Mouse (Mus musculus) liver, postnatal 0 days (tissue): ENCODE data around the gene Dusp10. TPM values are rescaled to one million over a fixed set of nuclear protein-coding genes. Genes with fewer than 3 reads are reported as not detected.

ENCODE experiments used
- ATAC-seq: fragments of 200-750 bp; cut with Nextera tagmentation; 2 replicates; pipeline ENCODE4 v1.8.0; 2017; ENCODE audit warnings: mild to moderate bottlenecking, moderate library complexity
- DNase-seq: peaks from one replicate; pipeline ENCODE4 v3.0.0-alpha.2; 2016
- H3K27ac ChIP-seq: fragments of 300-500 bp; sonication (generic); 2 replicates; pipeline ENCODE4 v1.5.1; 2014; ENCODE audit warnings: antibody characterized with exemption, moderate library complexity, mild to moderate bottlenecking, low read depth
- H3K27me3 ChIP-seq: fragments of 300-500 bp; sonication (generic); 2 replicates; pipeline ENCODE4 v1.6.1; 2014; ENCODE audit warnings: low read length, control low read depth, mixed read lengths; ENCODE audit not compliant: insufficient read depth
- H3K36me3 ChIP-seq: fragments of 300-500 bp; sonication (generic); replicated peaks from 2 replicates; pipeline ENCODE4 v1.6.1; 2014; ENCODE audit warnings: mild to moderate bottlenecking, control low read depth, low read length, moderate library complexity, mixed read lengths; ENCODE audit not compliant: insufficient read depth
- H3K4me1 ChIP-seq: fragments of 300-500 bp; sonication (generic); 2 replicates; pipeline ENCODE4 v1.6.1; 2014; ENCODE audit warnings: antibody characterized with exemption, mild to moderate bottlenecking, control low read depth; ENCODE audit not compliant: insufficient read depth
- H3K4me2 ChIP-seq: fragments of 300-500 bp; sonication (generic); 2 replicates; pipeline ENCODE4 v1.6.1; 2014; ENCODE audit warnings: low read depth, mild to moderate bottlenecking, low read length, moderate library complexity, mixed read lengths
- H3K4me3 ChIP-seq: fragments of 300-500 bp; sonication (generic); 2 replicates; pipeline ENCODE4 v1.5.1; 2014; ENCODE audit warnings: low read depth, low read length
- H3K9ac ChIP-seq: fragments of 300-500 bp; sonication (generic); replicated peaks from 2 replicates; pipeline ENCODE4 v1.6.1; 2014; ENCODE audit warnings: mild to moderate bottlenecking, moderate library complexity
- H3K9me3 ChIP-seq: fragments of 300-500 bp; sonication (generic); 2 replicates; pipeline ENCODE4 v1.6.1; 2016; ENCODE audit warnings: mild to moderate bottlenecking, control low read depth, low read length, mixed read lengths
- CTCF ChIP-seq: sonication (generic); IDR thresholded peaks from 2 replicates; pipeline ENCODE4 v1.5.1; 2016; ENCODE audit warnings: antibody characterized with exemption, low read depth
- EP300 ChIP-seq: IDR thresholded peaks from 2 replicates; pipeline ENCODE4 v1.6.1; 2016; ENCODE audit warnings: antibody characterized with exemption, low read depth, mild to moderate bottlenecking
- WGBS: fragments of 180-500 bp; shearing (Covaris S2); extraction: QIAGEN DNeasy Blood & Tissue Kit; methylation state at CpG from one replicate; pipeline ENCODE4 v1.1.7; 2014; ENCODE audit not compliant: insufficient replicate concordance; 5-methylcytosine and 5-hydroxymethylcytosine counted together
- polyA plus RNA-seq: library from polyadenylated mRNA; unstranded; fragments of >200 nt; fragmentation: Nextera tagmentation; extraction: Ambion mirVana; gene quantifications from 2 replicates; pipeline ENCODE4 v1.2.1, GENCODE M21; 2015

Gene Dusp10
- 2.6 and 2.7 TPM in 2 replicates for polyA plus RNA-seq

DNA sequence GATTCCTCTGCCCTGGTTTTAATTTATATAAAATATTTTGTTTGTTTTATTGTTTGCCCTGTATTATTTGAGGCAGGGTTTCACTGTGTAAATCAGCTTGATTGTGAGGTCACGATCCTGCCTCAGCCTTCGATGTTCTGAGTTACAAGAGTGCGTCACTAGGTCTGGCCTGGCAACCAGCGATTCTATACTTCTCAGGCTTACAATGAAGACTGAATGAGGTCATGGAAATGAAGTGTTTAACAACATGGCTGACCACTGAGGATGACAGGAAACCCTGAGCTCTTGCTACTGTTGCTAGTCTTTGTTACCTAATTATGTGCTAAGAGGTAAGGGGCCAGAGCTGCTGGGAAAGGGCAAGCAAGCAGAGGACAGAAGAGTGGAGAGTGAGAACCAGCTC, at the start of gene Dusp10:
Gene Dusp10 (plus strand): TSS at position 197 of the 400 bp plus-strand sequence.
- no peak within 1 kb of the TSS for H3K4me2 ChIP-seq
- H3K27ac ChIP-seq, result no peak within 1 kb of the TSS
- 86% methylated on average over 4 of the region's 4 CpGs for WGBS
- H3K9me3 ChIP-seq, result no peaks in the 10 kb centered on the region
- H3K9ac ChIP-seq, result no peak within 1 kb of the TSS
- H3K27me3 ChIP-seq, result no peaks in the 10 kb centered on the region
- TF ChIP-seq EP300, result no peak
- no peak for TF ChIP-seq CTCF
- H3K36me3 ChIP-seq, result no peaks in the 10 kb centered on the region
- H3K4me3 ChIP-seq, result no peak within 1 kb of the TSS
- DNase-seq (no peak), ATAC-seq (no peak)
- no peaks in the 10 kb centered on the region for H3K4me1 ChIP-seq

DNA sequence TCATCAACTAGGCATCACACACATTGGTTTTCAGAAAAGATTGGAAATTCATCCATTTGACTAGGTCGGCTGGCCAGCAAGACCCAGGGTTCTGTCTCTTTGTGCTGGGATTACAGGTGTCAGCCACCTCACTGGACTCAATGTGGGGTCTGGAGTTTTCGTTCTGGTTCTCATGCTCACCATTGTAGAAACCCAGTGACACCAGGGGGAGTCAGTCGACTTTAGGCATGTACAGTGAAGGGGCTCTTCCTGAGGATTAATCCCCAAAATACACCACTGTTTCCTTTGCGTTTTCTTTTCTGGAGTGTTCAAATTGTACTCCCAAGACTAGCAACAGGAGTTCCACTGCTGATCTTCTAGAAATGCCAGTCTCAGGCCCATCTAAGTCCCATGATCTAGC, 47.8 kb upstream of the Dusp10 start:
- WGBS, result 64% methylated on average over 4 of the region's 4 CpGs
- H3K9me3 ChIP-seq, result no peaks in the 10 kb centered on the region
- no peaks in the 10 kb centered on the region for H3K27me3 ChIP-seq
- no peaks in the 10 kb centered on the region for H3K4me1 ChIP-seq
- no peak for DNase-seq
- H3K9ac ChIP-seq, result no peak overlapping the region
- no peaks in the 10 kb centered on the region for H3K36me3 ChIP-seq
- no peak overlapping the region for H3K4me2 ChIP-seq
- H3K27ac ChIP-seq, result no peak overlapping the region
- ATAC-seq, result no peak
- TF ChIP-seq EP300 (no peak), CTCF (no peak)
- H3K4me3 ChIP-seq, result no peak overlapping the region

DNA sequence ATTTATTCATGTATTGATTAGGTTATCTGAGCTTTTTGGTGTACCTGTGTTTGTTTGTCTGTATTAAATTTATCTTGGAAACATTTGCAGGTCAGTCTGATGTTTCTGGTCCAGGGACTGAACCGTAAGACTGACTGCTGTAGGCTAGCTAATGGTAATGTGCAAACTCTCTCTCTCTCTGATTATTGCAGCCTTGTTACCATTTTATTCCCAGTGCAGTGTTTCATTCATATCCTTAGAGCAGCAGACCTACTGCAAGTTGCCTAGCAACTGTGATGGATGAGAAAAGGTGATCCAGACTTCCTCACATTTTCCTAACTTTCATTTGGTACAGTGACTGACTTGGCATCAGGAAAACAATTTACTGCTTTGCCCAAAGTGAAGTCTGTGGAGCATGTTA, 43.8 kb upstream of the Dusp10 start:
- H3K27me3 ChIP-seq, result no peaks in the 10 kb centered on the region
- H3K9me3 ChIP-seq, result no peaks in the 10 kb centered on the region
- no peak overlapping the region for H3K4me3 ChIP-seq
- no peak overlapping the region for H3K27ac ChIP-seq
- H3K4me1 ChIP-seq, result no peaks in the 10 kb centered on the region
- WGBS, result 81% methylated on average over 1 of the region's 1 CpGs
- no peaks in the 10 kb centered on the region for H3K36me3 ChIP-seq
- no peak for TF ChIP-seq EP300
- H3K9ac ChIP-seq, result no peak overlapping the region
- no peak overlapping the region for H3K4me2 ChIP-seq
- ATAC-seq, result no peak
- no peak for DNase-seq

DNA sequence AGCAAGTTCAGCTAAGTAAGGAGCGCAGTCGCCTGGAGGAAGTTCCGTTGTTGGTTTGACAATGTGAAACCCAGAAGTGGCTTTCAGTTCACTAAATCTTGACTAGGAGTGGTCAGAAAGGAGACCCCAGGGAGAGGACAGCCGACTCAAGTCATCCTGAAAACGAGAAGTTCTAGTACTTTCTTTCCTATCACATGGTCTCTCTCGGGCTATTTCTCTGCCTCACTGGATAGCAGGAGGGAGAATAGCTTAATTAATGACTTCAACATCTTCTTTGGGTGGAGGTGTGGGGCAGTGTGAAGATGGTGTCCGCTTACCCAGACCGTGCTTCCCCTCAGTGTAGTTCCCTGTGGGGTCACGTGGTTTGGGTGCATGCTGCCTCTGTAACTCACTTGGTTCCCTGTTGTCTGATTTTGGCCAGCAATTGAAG, 33.3 kb upstream of the Dusp10 start:
- H3K4me1 ChIP-seq, result peaks cover 5% of the 10 kb centered on the region; the same call in 1 of the 2 replicates
- 43% methylated on average over 9 of the region's 9 CpGs for WGBS
- H3K27me3 ChIP-seq, result no peaks in the 10 kb centered on the region
- H3K4me3 ChIP-seq, result no peak overlapping the region
- H3K4me2 ChIP-seq, result no peak overlapping the region
- ATAC-seq (peak; percentile 79), DNase-seq (peak; percentile 24)
- TF ChIP-seq EP300 (no peak), CTCF (no peak)
- H3K9me3 ChIP-seq, result peaks cover under 1% of the 10 kb centered on the region; the same call in 1 of the 2 replicates
- H3K9ac ChIP-seq, result no peak overlapping the region
- H3K27ac ChIP-seq, result peak overlapping the region; percentile 39; the same call in 1 of the 2 replicates
- H3K36me3 ChIP-seq, result no peaks in the 10 kb centered on the region

DNA sequence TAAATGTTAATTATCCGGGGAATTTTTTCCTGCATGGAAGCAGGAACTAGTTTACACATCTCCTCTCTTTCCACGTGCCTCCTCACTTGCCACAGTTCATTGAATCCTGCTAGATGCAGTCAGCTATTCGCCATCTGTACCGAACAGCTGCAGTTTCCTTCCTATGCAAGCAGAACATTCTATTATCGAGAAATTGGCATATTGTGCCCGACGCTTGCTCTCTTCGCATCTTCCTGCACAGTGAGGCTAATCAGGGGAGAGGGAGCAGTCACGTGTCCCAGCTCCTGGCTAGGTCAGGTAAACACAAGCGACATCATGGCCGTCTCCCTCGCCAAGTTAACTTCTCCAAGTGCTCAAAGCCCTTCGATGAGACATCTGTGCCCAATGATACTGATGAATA, 31.0 kb upstream of the Dusp10 start:
- Histone ChIP-seq H3K27ac (no peak overlapping the region), H3K9me3 (peaks cover 7% of the 10 kb centered on the region; the same call in 1 of the 2 replicates), H3K36me3 (no peaks in the 10 kb centered on the region), H3K4me3 (no peak overlapping the region), H3K9ac (no peak overlapping the region), H3K27me3 (no peaks in the 10 kb centered on the region), H3K4me1 (peaks cover 5% of the 10 kb centered on the region; the same call in 1 of the 2 replicates), H3K4me2 (no peak overlapping the region)
- ATAC-seq, result no peak
- no peak for DNase-seq
- no peak for TF ChIP-seq CTCF
- TF ChIP-seq EP300, result no peak
- WGBS, result 31% methylated on average over 13 of the region's 13 CpGs

DNA sequence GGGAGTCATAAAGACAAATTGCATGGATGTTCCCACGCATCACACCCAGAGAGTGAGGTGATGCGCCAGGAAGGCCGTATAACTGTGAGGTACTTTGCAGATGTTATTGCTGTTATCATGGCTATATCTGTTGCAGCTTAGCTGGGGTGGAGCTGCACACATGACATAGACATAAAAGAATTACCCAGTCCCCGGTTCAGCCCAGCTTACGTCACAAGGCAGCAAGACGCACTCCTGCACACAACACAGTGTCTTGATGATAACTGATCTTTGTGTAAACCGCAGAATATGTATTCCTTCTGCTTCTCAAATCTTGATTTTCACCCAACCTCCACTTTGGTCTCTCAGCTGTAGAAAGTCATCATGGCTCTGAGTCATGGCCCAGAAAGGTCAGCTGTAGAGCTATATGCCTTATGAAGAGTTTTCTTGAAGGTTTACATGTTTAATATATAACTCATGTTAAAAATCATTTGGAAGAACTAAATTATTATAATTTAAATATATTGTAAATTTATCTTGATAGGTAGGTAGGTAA, 25.3 kb upstream of the Dusp10 start:
- no peaks in the 10 kb centered on the region for H3K27me3 ChIP-seq
- DNase-seq, result no peak
- no peak for ATAC-seq
- no peak overlapping the region for H3K4me2 ChIP-seq
- peaks cover 7% of the 10 kb centered on the region; the same call in 1 of the 2 replicates for H3K9me3 ChIP-seq
- H3K27ac ChIP-seq, result no peak overlapping the region
- TF ChIP-seq EP300 (no peak), CTCF (no peak)
- 89% methylated on average over 7 of the region's 7 CpGs for WGBS
- no peaks in the 10 kb centered on the region for H3K36me3 ChIP-seq
- H3K4me3 ChIP-seq, result no peak overlapping the region
- no peak overlapping the region for H3K9ac ChIP-seq
- H3K4me1 ChIP-seq, result no peaks in the 10 kb centered on the region

DNA sequence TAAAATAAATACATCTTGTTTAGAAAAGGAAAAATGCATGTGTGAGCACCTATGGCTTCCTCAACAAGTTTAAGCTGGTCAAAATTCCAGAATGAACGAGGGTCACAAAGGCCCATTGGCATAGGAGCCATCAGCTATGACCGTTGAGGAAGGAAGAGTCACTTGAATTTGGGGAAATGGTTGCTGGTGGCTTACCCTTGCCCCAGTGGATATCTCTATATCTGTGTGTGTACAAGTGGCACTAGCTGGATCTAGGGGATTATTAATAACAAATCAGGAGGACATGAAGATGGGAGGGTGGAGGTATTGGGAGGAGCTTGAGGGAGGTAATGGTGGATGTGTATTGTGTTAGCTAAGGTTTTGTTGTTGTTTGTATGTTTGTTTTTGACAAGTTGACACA, 21.2 kb upstream of the Dusp10 start:
- Histone ChIP-seq H3K36me3 (no peaks in the 10 kb centered on the region), H3K4me3 (no peak overlapping the region), H3K27me3 (no peaks in the 10 kb centered on the region), H3K27ac (no peak overlapping the region), H3K4me1 (no peaks in the 10 kb centered on the region), H3K9ac (no peak overlapping the region), H3K9me3 (no peaks in the 10 kb centered on the region), H3K4me2 (no peak overlapping the region)
- ATAC-seq (no peak), DNase-seq (no peak)
- TF ChIP-seq CTCF (no peak), EP300 (no peak)
- 70% methylated on average over 2 of the region's 2 CpGs for WGBS
